Mouse (Mus musculus): ENCODE results near the gene Ltb. TPM values are rescaled to one million over a fixed set of nuclear protein-coding genes. Genes with fewer than 3 reads are reported as not detected.

The Ltb gene
- total and polyA plus RNA-seq, 2 experiments from 2014 or later = 0.27 to 0.33 TPM

DNA sequence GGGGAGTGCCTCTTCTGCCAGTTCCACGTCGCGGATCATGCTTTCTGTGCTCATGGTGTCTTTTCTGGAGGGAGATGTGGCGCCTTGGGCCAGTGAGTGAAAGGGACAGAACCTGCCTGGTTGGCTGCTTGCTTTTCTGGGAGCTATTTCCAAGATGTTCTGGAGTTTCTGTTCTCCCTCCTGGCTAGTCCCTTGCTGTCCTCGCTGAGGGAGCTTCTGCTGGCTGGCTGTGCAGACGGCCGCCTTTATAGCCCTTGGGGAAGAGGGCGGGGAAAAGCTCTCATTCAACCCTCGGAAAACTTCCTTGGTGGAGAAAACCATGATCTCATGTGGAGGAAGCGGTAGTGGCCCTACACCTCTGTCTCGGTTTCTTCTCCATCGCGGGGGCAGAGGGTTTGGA, 7.5 kb downstream of the Ltb start, which contains the start of gene Tnf:
Gene Tnf (minus strand): TSS at position 221 of the 400 bp plus-strand sequence.
- H3K9ac ChIP-seq (replicated peaks; ENCODE audit: low read depth, low read length) = no peak within 1 kb of the TSS
- peak within 1 kb of the TSS; percentile 23 for H3K4me2 ChIP-seq (ENCODE audit: low read depth, low read length)
- no peaks in the 10 kb centered on the region for H3K36me3 ChIP-seq (replicated peaks; ENCODE audit: control insufficient read depth, insufficient read depth, low read length)
- H3K27ac ChIP-seq (ENCODE audit: low read depth) = no peak within 1 kb of the TSS
- WGBS = 31% methylated on average over 13 of the region's 13 CpGs
- no peak for TF ChIP-seq CTCF (IDR thresholded peaks at IDR 0.05; ENCODE audit: low read depth)
- no peak for TF ChIP-seq EP300 (IDR thresholded peaks at IDR 0.05; ENCODE audit: low read depth)
- DNase-seq (ENCODE audit: low spot score) (no peak), ATAC-seq (ENCODE audit: insufficient read depth, low read depth) (no peak)
- H3K4me3 ChIP-seq (ENCODE audit: low read depth, low read length) = peak within 1 kb of the TSS; percentile 2; the same call in 1 of the 2 replicates
- H3K27me3 ChIP-seq (ENCODE audit: control insufficient read depth, insufficient read depth, low read length) = peaks cover 58% of the 10 kb centered on the region
- no peaks in the 10 kb centered on the region for H3K4me1 ChIP-seq (ENCODE audit: control insufficient read depth, insufficient read depth)
- no peaks in the 10 kb centered on the region for H3K9me3 ChIP-seq (replicated peaks; ENCODE audit: control insufficient read depth, low read length)

GRCm38 (mm10) chr17:35202442-35202841, 8.2 kb downstream of the Ltb start:
- Histone ChIP-seq H3K9me3 (replicated peaks; ENCODE audit: control insufficient read depth, low read length) (no peaks in the 10 kb centered on the region), H3K36me3 (replicated peaks; ENCODE audit: control insufficient read depth, insufficient read depth, low read length) (no peaks in the 10 kb centered on the region), H3K27ac (ENCODE audit: low read depth) (no peak overlapping the region), H3K4me3 (ENCODE audit: low read depth, low read length) (no peak overlapping the region), H3K27me3 (ENCODE audit: control insufficient read depth, insufficient read depth, low read length) (peaks cover 53% of the 10 kb centered on the region), H3K4me1 (ENCODE audit: control insufficient read depth, insufficient read depth) (no peaks in the 10 kb centered on the region), H3K4me2 (ENCODE audit: low read depth, low read length) (no peak overlapping the region), H3K9ac (replicated peaks; ENCODE audit: low read depth, low read length) (no peak overlapping the region)
- DNase-seq (ENCODE audit: low spot score) (no peak), ATAC-seq (ENCODE audit: insufficient read depth, low read depth) (no peak)
- 58% methylated on average over 4 of the region's 4 CpGs for WGBS
- no peak for TF ChIP-seq CTCF (IDR thresholded peaks at IDR 0.05; ENCODE audit: low read depth)
- no peak for TF ChIP-seq EP300 (IDR thresholded peaks at IDR 0.05; ENCODE audit: low read depth)

- Histone ChIP-seq H3K27ac (ENCODE audit: low read depth) (no peak within 1 kb of the TSS; the same call in 1 of the 2 replicates), H3K9ac (replicated peaks; ENCODE audit: low read depth, low read length) (no peak within 1 kb of the TSS), H3K4me3 (ENCODE audit: low read depth, low read length) (no peak within 1 kb of the TSS), H3K4me2 (ENCODE audit: low read depth, low read length) (no peak within 1 kb of the TSS), H3K4me1 (ENCODE audit: control insufficient read depth, insufficient read depth) (no peaks in the 10 kb centered on the region), H3K27me3 (ENCODE audit: control insufficient read depth, insufficient read depth, low read length) (peaks cover 46% of the 10 kb centered on the region), H3K9me3 (replicated peaks; ENCODE audit: control insufficient read depth, low read length) (no peaks in the 10 kb centered on the region), H3K36me3 (replicated peaks; ENCODE audit: control insufficient read depth, insufficient read depth, low read length) (no peaks in the 10 kb centered on the region)
- ATAC-seq (ENCODE audit: insufficient read depth, low read depth) (no peak), DNase-seq (ENCODE audit: low spot score) (no peak)
- WGBS = 30% methylated on average over 20 of the region's 20 CpGs
- TF ChIP-seq CTCF (IDR thresholded peaks at IDR 0.05; ENCODE audit: low read depth) = no peak
These were observed 10.5 kb downstream of the Ltb start, which contains the start of gene Lta for GRCm38 (mm10) chr17:35204494-35205379. Gene Lta, minus strand, starts transcription at chr17:35205351.

DNA sequence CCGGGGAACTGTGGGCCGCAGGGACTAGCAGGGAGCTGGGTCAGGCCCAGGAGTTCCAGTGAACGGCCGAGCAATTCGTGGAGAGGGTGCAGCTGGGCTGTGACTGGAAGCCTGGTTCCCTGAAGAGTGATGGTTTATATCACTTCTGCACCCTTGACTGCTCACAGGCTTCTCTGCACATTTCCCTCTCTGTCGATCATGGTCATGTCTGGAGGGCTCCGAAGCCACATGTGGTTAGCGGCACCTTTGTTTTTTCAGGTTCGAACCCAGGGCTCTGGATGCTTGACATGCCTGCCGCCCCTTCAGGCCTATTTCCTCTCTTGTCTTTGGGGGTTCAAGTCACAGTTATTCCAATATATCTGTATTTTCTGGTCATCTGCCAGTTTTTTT, 11.1 kb downstream of the Ltb start:
- peaks cover 39% of the 10 kb centered on the region for H3K27me3 ChIP-seq (ENCODE audit: control insufficient read depth, insufficient read depth, low read length)
- no peak overlapping the region for H3K9ac ChIP-seq (replicated peaks; ENCODE audit: low read depth, low read length)
- no peak overlapping the region for H3K27ac ChIP-seq (ENCODE audit: low read depth)
- WGBS = 47% methylated on average over 10 of the region's 10 CpGs
- no peak overlapping the region for H3K4me2 ChIP-seq (ENCODE audit: low read depth, low read length)
- no peak overlapping the region for H3K4me3 ChIP-seq (ENCODE audit: low read depth, low read length)
- H3K36me3 ChIP-seq (replicated peaks; ENCODE audit: control insufficient read depth, insufficient read depth, low read length) = no peaks in the 10 kb centered on the region
- no peak for DNase-seq (ENCODE audit: low spot score)
- H3K9me3 ChIP-seq (replicated peaks; ENCODE audit: control insufficient read depth, low read length) = no peaks in the 10 kb centered on the region
- TF ChIP-seq EP300 (IDR thresholded peaks at IDR 0.05; ENCODE audit: low read depth) = no peak
- no peak for TF ChIP-seq CTCF (IDR thresholded peaks at IDR 0.05; ENCODE audit: low read depth)
- no peak for ATAC-seq (ENCODE audit: insufficient read depth, low read depth)
- no peaks in the 10 kb centered on the region for H3K4me1 ChIP-seq (ENCODE audit: control insufficient read depth, insufficient read depth)

DNA sequence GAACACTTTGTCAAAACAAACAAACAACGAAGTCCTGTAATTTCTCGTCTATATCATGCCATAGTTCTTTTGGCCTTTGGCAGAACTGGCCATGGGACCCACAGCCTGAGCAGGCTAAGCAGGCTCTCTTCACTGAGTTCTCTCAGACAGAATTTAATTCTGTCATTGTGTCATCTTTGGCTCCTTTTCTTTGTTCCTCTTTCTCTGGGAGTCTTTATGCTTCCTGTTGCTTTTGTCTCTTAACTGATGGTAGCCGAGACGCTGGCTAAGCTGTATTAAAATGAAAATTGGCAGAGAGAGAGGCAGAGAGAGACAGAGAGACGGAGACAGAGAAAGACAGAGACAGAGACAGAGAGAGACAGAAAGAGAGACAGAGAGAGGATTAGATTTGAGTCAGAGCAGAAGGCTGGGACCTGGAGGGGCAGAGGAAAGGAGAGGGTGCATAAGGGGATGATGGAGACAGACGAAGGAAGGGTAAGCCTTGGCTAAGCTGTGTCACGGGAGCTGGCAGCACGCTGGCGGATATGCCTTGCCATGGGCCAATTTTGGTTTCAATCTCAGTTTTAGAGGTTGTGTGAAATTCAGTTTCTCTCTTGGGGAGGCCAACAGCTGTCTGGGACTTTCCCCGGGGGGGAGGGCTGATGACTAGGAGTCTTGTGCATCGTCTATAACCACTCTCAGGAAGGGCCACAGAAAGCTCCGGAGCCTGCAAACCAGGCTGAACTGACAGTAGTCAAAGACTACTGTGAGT, 15.7 kb downstream of the Ltb start:
- Histone ChIP-seq H3K36me3 (replicated peaks; ENCODE audit: control insufficient read depth, insufficient read depth, low read length) (no peaks in the 10 kb centered on the region), H3K4me1 (ENCODE audit: control insufficient read depth, insufficient read depth) (no peaks in the 10 kb centered on the region), H3K9ac (replicated peaks; ENCODE audit: low read depth, low read length) (no peak overlapping the region), H3K4me3 (ENCODE audit: low read depth, low read length) (no peak overlapping the region), H3K9me3 (replicated peaks; ENCODE audit: control insufficient read depth, low read length) (no peaks in the 10 kb centered on the region), H3K4me2 (ENCODE audit: low read depth, low read length) (no peak overlapping the region), H3K27ac (ENCODE audit: low read depth) (no peak overlapping the region), H3K27me3 (ENCODE audit: control insufficient read depth, insufficient read depth, low read length) (0 out of 2 replicates have a peak, but pooled peaks cover 4% of the 10 kb centered on the region)
- ATAC-seq (ENCODE audit: insufficient read depth, low read depth) (no peak), DNase-seq (ENCODE audit: low spot score) (no peak)
- WGBS = 67% methylated on average over 12 of the region's 12 CpGs
- TF ChIP-seq EP300 (IDR thresholded peaks at IDR 0.05; ENCODE audit: low read depth) (no peak), CTCF (IDR thresholded peaks at IDR 0.05; ENCODE audit: low read depth) (no peak)

Measured in heart, postnatal 0 days (tissue).